Mouse (Mus musculus) ES-Bruce4 (cell line): ENCODE results near the gene Mrpl17. TPM values are rescaled to one million over a fixed set of nuclear protein-coding genes. Genes with fewer than 3 reads are reported as not detected.

Source experiments
- H3K27ac ChIP-seq: 2 replicates; pipeline ENCODE4 v1.5.1; 2012; ENCODE audit warnings: low read length, inconsistent platforms; ENCODE audit not compliant: insufficient read depth
- H3K27me3 ChIP-seq: 2 replicates; pipeline ENCODE4 v1.6.1; 2012; ENCODE audit warnings: mild to moderate bottlenecking, low read length, inconsistent platforms; ENCODE audit not compliant: control insufficient read depth, poor library complexity, insufficient read depth, severe bottlenecking
- H3K36me3 ChIP-seq: 2 replicates; pipeline ENCODE4 v1.6.1; 2012; ENCODE audit warnings: inconsistent platforms, mild to moderate bottlenecking, low read length, moderate library complexity; ENCODE audit not compliant: control insufficient read depth, poor library complexity, insufficient read depth, severe bottlenecking
- H3K4me1 ChIP-seq: one replicate; pipeline ENCODE4 v1.8.1; 2011; ENCODE audit warnings: low read length; ENCODE audit not compliant: control insufficient read depth, insufficient read depth
- H3K4me3 ChIP-seq: 2 replicates; pipeline ENCODE4 v1.5.1; 2011; ENCODE audit warnings: low read depth, mild to moderate bottlenecking, low read length
- H3K9ac ChIP-seq: 2 replicates; pipeline ENCODE4 v1.6.1; 2012; ENCODE audit warnings: low read depth, mild to moderate bottlenecking, inconsistent platforms; ENCODE audit not compliant: poor library complexity, severe bottlenecking
- H3K9me3 ChIP-seq: replicated peaks from 2 replicates; pipeline ENCODE4 v1.6.1; 2012; ENCODE audit warnings: mild to moderate bottlenecking, low read length, inconsistent platforms; ENCODE audit not compliant: control insufficient read depth, poor library complexity, insufficient read depth, severe bottlenecking
- CTCF ChIP-seq: IDR thresholded peaks from one replicate; pipeline ENCODE4 v1.8.1; 2011; ENCODE audit warnings: low read depth, low read length
- EP300 ChIP-seq: IDR thresholded peaks from 2 replicates; pipeline ENCODE4 v1.6.1; 2011; ENCODE audit warnings: low read depth, low read length; ENCODE audit not compliant: insufficient read depth
- POLR2A ChIP-seq: IDR thresholded peaks from one replicate; pipeline ENCODE4 v1.8.1; 2011; ENCODE audit warnings: low read length; ENCODE audit not compliant: insufficient read depth
- polyA plus RNA-seq: library from polyadenylated mRNA; stranded (reverse); fragments of >200 nt; gene quantifications from 2 replicates; pipeline ENCODE4 v1.2.4, GENCODE M21; 2011; ENCODE audit warnings: low read depth; ENCODE audit not compliant: missing spikeins, insufficient read depth, insufficient read length

Mrpl17 gene
- polyA plus RNA-seq, 1 experiment: 103 TPM

GRCm38 (mm10) chr7:105773041-105773440, 37.9 kb downstream of the Mrpl17 start:
- no peak overlapping the region for H3K27ac ChIP-seq
- H3K4me3 ChIP-seq: no peak overlapping the region
- H3K36me3 ChIP-seq: no peaks in the 10 kb centered on the region

GRCm38 (mm10) chr7:105772331-105772730, 38.6 kb downstream of the Mrpl17 start:
- Histone ChIP-seq H3K4me3 (no peak overlapping the region), H3K36me3 (no peaks in the 10 kb centered on the region)
- no peak for TF ChIP-seq CTCF
- TF ChIP-seq EP300: no peak
- TF ChIP-seq POLR2A: no peak

More at GRCm38 (mm10) chr7:105773041-105773440, 37.9 kb downstream of the Mrpl17 start:
- TF ChIP-seq POLR2A (no peak), CTCF (no peak), EP300 (no peak)
- no peaks in the 10 kb centered on the region for H3K27me3 ChIP-seq
- H3K9me3 ChIP-seq: no peaks in the 10 kb centered on the region
- H3K4me1 ChIP-seq: no peaks in the 10 kb centered on the region
- no peak overlapping the region for H3K9ac ChIP-seq

GRCm38 (mm10) chr7:105769959-105770358, 40.9 kb downstream of the Mrpl17 start:
- H3K27me3 ChIP-seq: no peaks in the 10 kb centered on the region
- no peaks in the 10 kb centered on the region for H3K9me3 ChIP-seq
- H3K36me3 ChIP-seq: no peaks in the 10 kb centered on the region
- H3K27ac ChIP-seq: no peak overlapping the region
- no peak overlapping the region for H3K9ac ChIP-seq
- TF ChIP-seq CTCF (no peak), POLR2A (no peak), EP300 (no peak)
- H3K4me1 ChIP-seq: no peaks in the 10 kb centered on the region
- H3K4me3 ChIP-seq: no peak overlapping the region

More at GRCm38 (mm10) chr7:105772331-105772730, 38.6 kb downstream of the Mrpl17 start:
- no peaks in the 10 kb centered on the region for H3K27me3 ChIP-seq
- no peaks in the 10 kb centered on the region for H3K4me1 ChIP-seq
- no peak overlapping the region for H3K9ac ChIP-seq
- no peak overlapping the region for H3K27ac ChIP-seq
- no peaks in the 10 kb centered on the region for H3K9me3 ChIP-seq

- TF ChIP-seq EP300 (no peak), POLR2A (no peak), CTCF (no peak)
- Histone ChIP-seq H3K4me3 (no peak overlapping the region), H3K9ac (no peak overlapping the region), H3K9me3 (no peaks in the 10 kb centered on the region), H3K27me3 (no peaks in the 10 kb centered on the region; the same call in 1 of the 2 replicates), H3K4me1 (no peaks in the 10 kb centered on the region), H3K27ac (no peak overlapping the region), H3K36me3 (no peaks in the 10 kb centered on the region)
Measured at GRCm38 (mm10) chr7:105767729-105768165, 43.2 kb downstream of the Mrpl17 start.

- no peaks in the 10 kb centered on the region for H3K9me3 ChIP-seq
- TF ChIP-seq CTCF (no peak), POLR2A (no peak), EP300 (no peak)
- no peaks in the 10 kb centered on the region for H3K36me3 ChIP-seq
- H3K9ac ChIP-seq: no peak overlapping the region
- no peaks in the 10 kb centered on the region for H3K4me1 ChIP-seq
- H3K27me3 ChIP-seq: no peaks in the 10 kb centered on the region; the same call in 1 of the 2 replicates
- H3K27ac ChIP-seq: no peak overlapping the region
- H3K4me3 ChIP-seq: no peak overlapping the region
Measured at GRCm38 (mm10) chr7:105764331-105764730, 46.6 kb downstream of the Mrpl17 start.

GRCm38 (mm10) chr7:105762517-105763270, 48.2 kb downstream of the Mrpl17 start:
- TF ChIP-seq CTCF: no peak
- no peak for TF ChIP-seq EP300
- no peak for TF ChIP-seq POLR2A
- no peak overlapping the region for H3K9ac ChIP-seq
- peak overlapping the region; percentile 39 for H3K4me3 ChIP-seq
- no peak overlapping the region for H3K27ac ChIP-seq
- H3K36me3 ChIP-seq: no peaks in the 10 kb centered on the region
- no peaks in the 10 kb centered on the region for H3K9me3 ChIP-seq
- no peaks in the 10 kb centered on the region; the same call in 1 of the 2 replicates for H3K27me3 ChIP-seq
- H3K4me1 ChIP-seq: no peaks in the 10 kb centered on the region
